Mouse (Mus musculus) kidney, postnatal 0 days (tissue): ENCODE measurements around the gene St6galnac4. TPM values are rescaled to one million over a fixed set of nuclear protein-coding genes. Genes with fewer than 3 reads are reported as not detected.

Experiments
- ATAC-seq: fragments of 200-750 bp; cut with Nextera tagmentation; replicated peaks from 2 replicates; pipeline ENCODE4 v1.8.0; 2017; ENCODE audit warnings: low read depth, moderate number of reproducible peaks, moderate TSS enrichment, moderate library complexity; ENCODE audit not compliant: low FRiP score
- DNase-seq: peaks from one replicate; pipeline ENCODE4 v3.0.0-alpha.2; 2016; ENCODE audit warnings: low spot score
- H3K27ac ChIP-seq: fragments of 300-500 bp; sonication (generic); 2 replicates; pipeline ENCODE4 v1.5.1; 2014; ENCODE audit warnings: mild to moderate bottlenecking
- H3K27me3 ChIP-seq: fragments of 300-500 bp; sonication (generic); 2 replicates; pipeline ENCODE4 v1.6.1; 2014; ENCODE audit warnings: low read length, mixed read lengths; ENCODE audit not compliant: insufficient read depth
- H3K36me3 ChIP-seq: fragments of 300-500 bp; sonication (generic); 2 replicates; pipeline ENCODE4 v1.6.1; 2014; ENCODE audit warnings: low read length, mixed read lengths; ENCODE audit not compliant: insufficient read depth
- H3K4me1 ChIP-seq: fragments of 300-500 bp; sonication (generic); replicated peaks from 2 replicates; pipeline ENCODE4 v1.6.1; 2014; ENCODE audit warnings: antibody characterized with exemption, low read length, mixed read lengths; ENCODE audit not compliant: insufficient read depth
- H3K4me2 ChIP-seq: fragments of 300-500 bp; sonication (generic); 2 replicates; pipeline ENCODE4 v1.6.1; 2014; ENCODE audit warnings: mild to moderate bottlenecking, low read length, moderate library complexity, mixed read lengths
- H3K4me3 ChIP-seq: fragments of 300-500 bp; sonication (generic); replicated peaks from 2 replicates; pipeline ENCODE4 v1.5.1; 2014; ENCODE audit warnings: low read depth, low read length
- H3K9ac ChIP-seq: fragments of 300-500 bp; sonication (generic); 2 replicates; pipeline ENCODE4 v1.6.1; 2014; ENCODE audit warnings: low read depth, low read length
- H3K9me3 ChIP-seq: fragments of 300-500 bp; sonication (generic); replicated peaks from 2 replicates; pipeline ENCODE4 v1.6.1; 2016; ENCODE audit warnings: low read length, inconsistent platforms, mixed read lengths
- CTCF ChIP-seq: IDR thresholded peaks from 2 replicates; pipeline ENCODE4 v1.5.1; 2016; ENCODE audit warnings: antibody characterized with exemption, low read depth, mild to moderate bottlenecking, moderate library complexity
- WGBS: fragments of 180-500 bp; shearing (Covaris S2); extraction: QIAGEN DNeasy Blood & Tissue Kit; methylation state at CpG from one replicate; pipeline ENCODE4 v1.1.7; 2014; 5-methylcytosine and 5-hydroxymethylcytosine counted together
- polyA plus RNA-seq: library from polyadenylated mRNA; unstranded; fragments of >200 nt; fragmentation: Nextera tagmentation; extraction: Ambion mirVana; gene quantifications from 2 replicates; pipeline ENCODE4 v1.2.1, GENCODE M21; 2015

St6galnac4 gene
- polyA plus RNA-seq, 1 experiment from 2014 or later: 15.8 TPM

GRCm38 (mm10) chr2:32541986-32542573 is 44.8 kb upstream of the St6galnac4 start:
- no peak overlapping the region for H3K27ac ChIP-seq
- no peaks in the 10 kb centered on the region for H3K9me3 ChIP-seq
- peaks cover 26% of the 10 kb centered on the region for H3K4me1 ChIP-seq
- no peak overlapping the region for H3K4me2 ChIP-seq
- no peak overlapping the region for H3K9ac ChIP-seq
- no peak for ATAC-seq
- no peak for TF ChIP-seq CTCF
- no peak overlapping the region for H3K4me3 ChIP-seq
- 83% methylated on average over 4 of the region's 4 CpGs for WGBS
- no peaks in the 10 kb centered on the region for H3K27me3 ChIP-seq
- DNase-seq: no peak
- 0 out of 2 replicates have a peak, but pooled peaks cover 2% of the 10 kb centered on the region for H3K36me3 ChIP-seq

- no peaks in the 10 kb centered on the region for H3K27me3 ChIP-seq
- no peak overlapping the region for H3K4me3 ChIP-seq
- H3K9me3 ChIP-seq: no peaks in the 10 kb centered on the region
- 0 out of 2 replicates have a peak, but pooled peaks cover 2% of the 10 kb centered on the region for H3K36me3 ChIP-seq
- no peak for TF ChIP-seq CTCF
- H3K4me1 ChIP-seq: peaks cover 18% of the 10 kb centered on the region; the same call in 1 of the 2 replicates
- WGBS: 77% methylated on average over 3 of the region's 3 CpGs
- H3K9ac ChIP-seq: no peak overlapping the region
- no peak overlapping the region for H3K4me2 ChIP-seq
- no peak for ATAC-seq
- no peak for DNase-seq
- H3K27ac ChIP-seq: no peak overlapping the region
These were observed 43.9 kb upstream of the St6galnac4 start for GRCm38 (mm10) chr2:32543031-32543449.

GRCm38 (mm10) chr2:32546951-32547350 is 39.9 kb upstream of the St6galnac4 start:
- 100% methylated on average over 1 of the region's 1 CpGs for WGBS
- Histone ChIP-seq H3K27me3 (no peaks in the 10 kb centered on the region), H3K36me3 (no peaks in the 10 kb centered on the region), H3K4me2 (no peak overlapping the region), H3K9me3 (no peaks in the 10 kb centered on the region), H3K4me1 (peaks cover 6% of the 10 kb centered on the region; the same call in 1 of the 2 replicates), H3K27ac (no peak overlapping the region), H3K4me3 (no peak overlapping the region), H3K9ac (no peak overlapping the region)
- no peak for TF ChIP-seq CTCF
- no peak for DNase-seq
- no peak for ATAC-seq

GRCm38 (mm10) chr2:32547380-32547779 is 39.5 kb upstream of the St6galnac4 start:
- WGBS: 61% methylated on average over 5 of the region's 5 CpGs

GRCm38 (mm10) chr2:32547964-32548739 is 38.7 kb upstream of the St6galnac4 start:
- Histone ChIP-seq H3K27ac (peak overlapping the region; percentile 31; the same call in 1 of the 2 replicates), H3K36me3 (no peaks in the 10 kb centered on the region), H3K9ac (no peak overlapping the region), H3K9me3 (no peaks in the 10 kb centered on the region), H3K27me3 (no peaks in the 10 kb centered on the region), H3K4me3 (no peak overlapping the region), H3K4me1 (peaks cover 2% of the 10 kb centered on the region; the same call in 1 of the 2 replicates), H3K4me2 (no peak overlapping the region)
- ATAC-seq (no peak), DNase-seq (no peak)
- no peak for TF ChIP-seq CTCF
- 79% methylated on average over 7 of the region's 7 CpGs for WGBS

More at GRCm38 (mm10) chr2:32547380-32547779, 39.5 kb upstream of the St6galnac4 start:
- H3K4me2 ChIP-seq: no peak overlapping the region
- no peak overlapping the region for H3K4me3 ChIP-seq
- no peak overlapping the region for H3K9ac ChIP-seq
- TF ChIP-seq CTCF: no peak
- no peaks in the 10 kb centered on the region for H3K9me3 ChIP-seq
- DNase-seq (no peak), ATAC-seq (peak; percentile 64; the same call in 1 of the 2 replicates)
- H3K4me1 ChIP-seq: peaks cover 6% of the 10 kb centered on the region; the same call in 1 of the 2 replicates
- H3K36me3 ChIP-seq: no peaks in the 10 kb centered on the region
- H3K27ac ChIP-seq: no peak overlapping the region
- H3K27me3 ChIP-seq: no peaks in the 10 kb centered on the region

GRCm38 (mm10) chr2:32549171-32549570 is 37.7 kb upstream of the St6galnac4 start:
- Histone ChIP-seq H3K36me3 (no peaks in the 10 kb centered on the region), H3K9ac (no peak overlapping the region), H3K27me3 (no peaks in the 10 kb centered on the region), H3K4me3 (no peak overlapping the region), H3K9me3 (no peaks in the 10 kb centered on the region), H3K4me1 (no peaks in the 10 kb centered on the region; the same call in 1 of the 2 replicates), H3K27ac (no peak overlapping the region; the same call in 1 of the 2 replicates), H3K4me2 (no peak overlapping the region)
- no peak for ATAC-seq
- 62% methylated on average over 9 of the region's 9 CpGs for WGBS
- no peak for DNase-seq
- TF ChIP-seq CTCF: no peak
